Mouse (Mus musculus) ES-Bruce4 (cell line): Measurements from ENCODE around the gene Ywhae. TPM values are rescaled to one million over a fixed set of nuclear protein-coding genes. Genes with fewer than 3 reads are reported as not detected.

Source experiments
- H3K27ac ChIP-seq: 2 replicates; pipeline ENCODE4 v1.5.1; 2012; ENCODE audit warnings: low read length, inconsistent platforms; ENCODE audit not compliant: insufficient read depth
- H3K27me3 ChIP-seq: 2 replicates; pipeline ENCODE4 v1.6.1; 2012; ENCODE audit warnings: mild to moderate bottlenecking, low read length, inconsistent platforms; ENCODE audit not compliant: control insufficient read depth, poor library complexity, insufficient read depth, severe bottlenecking
- H3K36me3 ChIP-seq: 2 replicates; pipeline ENCODE4 v1.6.1; 2012; ENCODE audit warnings: inconsistent platforms, mild to moderate bottlenecking, low read length, moderate library complexity; ENCODE audit not compliant: control insufficient read depth, poor library complexity, insufficient read depth, severe bottlenecking
- H3K4me1 ChIP-seq: one replicate; pipeline ENCODE4 v1.8.1; 2011; ENCODE audit warnings: low read length; ENCODE audit not compliant: control insufficient read depth, insufficient read depth
- H3K4me3 ChIP-seq: 2 replicates; pipeline ENCODE4 v1.5.1; 2011; ENCODE audit warnings: low read depth, mild to moderate bottlenecking, low read length
- H3K9ac ChIP-seq: 2 replicates; pipeline ENCODE4 v1.6.1; 2012; ENCODE audit warnings: low read depth, mild to moderate bottlenecking, inconsistent platforms; ENCODE audit not compliant: poor library complexity, severe bottlenecking
- H3K9me3 ChIP-seq: replicated peaks from 2 replicates; pipeline ENCODE4 v1.6.1; 2012; ENCODE audit warnings: mild to moderate bottlenecking, low read length, inconsistent platforms; ENCODE audit not compliant: control insufficient read depth, poor library complexity, insufficient read depth, severe bottlenecking
- CTCF ChIP-seq: IDR thresholded peaks from one replicate; pipeline ENCODE4 v1.8.1; 2011; ENCODE audit warnings: low read depth, low read length
- EP300 ChIP-seq: IDR thresholded peaks from 2 replicates; pipeline ENCODE4 v1.6.1; 2011; ENCODE audit warnings: low read depth, low read length; ENCODE audit not compliant: insufficient read depth
- POLR2A ChIP-seq: IDR thresholded peaks from one replicate; pipeline ENCODE4 v1.8.1; 2011; ENCODE audit warnings: low read length; ENCODE audit not compliant: insufficient read depth
- polyA plus RNA-seq: library from polyadenylated mRNA; stranded (reverse); fragments of >200 nt; gene quantifications from 2 replicates; pipeline ENCODE4 v1.2.4, GENCODE M21; 2011; ENCODE audit warnings: low read depth; ENCODE audit not compliant: missing spikeins, insufficient read depth, insufficient read length

Ywhae gene
- polyA plus RNA-seq, 1 experiment, result 1,367 TPM

GRCm38 (mm10) chr11:75735462-75736252 lies 3.0 kb downstream of the Ywhae start:
- peak overlapping the region; percentile 100 for H3K9ac ChIP-seq

DNA sequence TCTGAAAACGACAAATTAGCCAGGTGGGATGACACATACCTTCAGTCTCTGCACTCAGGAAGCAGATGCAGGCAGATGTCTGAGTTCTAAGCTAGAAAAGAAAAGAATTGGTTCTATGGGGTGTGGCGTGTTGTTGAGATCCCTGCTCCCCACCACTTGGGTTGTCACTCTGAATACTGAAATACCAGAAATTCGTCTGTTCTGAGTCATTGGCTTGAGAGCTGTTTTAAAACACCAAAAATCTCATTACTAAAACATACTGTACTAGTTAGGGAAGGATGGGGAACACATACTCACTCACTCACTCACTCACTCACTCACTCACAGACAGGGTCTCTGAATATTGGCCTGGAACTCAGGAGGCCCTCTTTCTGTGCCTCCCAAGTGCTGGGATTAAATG lies 4.3 kb downstream of the Ywhae start:
- Histone ChIP-seq H3K4me1 (peaks cover 8% of the 10 kb centered on the region), H3K9ac (peak overlapping the region; percentile 58; the same call in 1 of the 2 replicates), H3K4me3 (0 out of 2 replicates have a peak overlapping the region, but pooled peaks have one; percentile 24), H3K27me3 (no peaks in the 10 kb centered on the region), H3K36me3 (peaks cover 56% of the 10 kb centered on the region), H3K9me3 (no peaks in the 10 kb centered on the region), H3K27ac (peak overlapping the region; percentile 66)
- TF ChIP-seq EP300, result no peak

More at GRCm38 (mm10) chr11:75735462-75736252, 3.0 kb downstream of the Ywhae start:
- Histone ChIP-seq H3K27me3 (no peaks in the 10 kb centered on the region), H3K4me3 (no peak overlapping the region), H3K4me1 (peaks cover 4% of the 10 kb centered on the region), H3K9me3 (no peaks in the 10 kb centered on the region), H3K27ac (no peak overlapping the region), H3K36me3 (peaks cover 44% of the 10 kb centered on the region)
- no peak for TF ChIP-seq POLR2A
- TF ChIP-seq EP300, result no peak
- no peak for TF ChIP-seq CTCF

GRCm38 (mm10) chr11:75737806-75738476 lies 5.3 kb downstream of the Ywhae start:
- TF ChIP-seq CTCF (no peak), POLR2A (no peak), EP300 (no peak)
- peak overlapping the region; percentile 44 for H3K4me3 ChIP-seq
- 0 out of 2 replicates have a peak overlapping the region, but pooled peaks have one; percentile 6 for H3K9ac ChIP-seq
- H3K27me3 ChIP-seq, result no peaks in the 10 kb centered on the region
- H3K4me1 ChIP-seq, result peaks cover 8% of the 10 kb centered on the region
- no peaks in the 10 kb centered on the region for H3K9me3 ChIP-seq
- H3K36me3 ChIP-seq, result peaks cover 59% of the 10 kb centered on the region
- peak overlapping the region; percentile 50; the same call in 1 of the 2 replicates for H3K27ac ChIP-seq

DNA sequence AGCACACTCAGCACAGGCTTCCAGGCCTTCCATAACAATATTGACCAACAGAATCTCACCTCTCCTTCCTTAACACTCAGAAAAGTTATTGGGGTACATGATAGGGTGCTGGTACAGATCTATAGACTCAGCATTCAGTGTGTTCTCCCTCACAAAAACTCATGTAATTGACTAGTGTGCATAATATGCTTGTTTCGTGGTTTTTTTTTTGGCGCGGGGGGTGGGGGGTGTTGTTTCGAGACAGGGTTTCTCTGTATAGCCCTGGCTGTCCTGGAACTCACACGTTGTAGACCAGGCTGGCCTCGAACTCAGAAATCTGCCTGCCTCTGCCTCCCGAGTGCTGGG lies 5.8 kb downstream of the Ywhae start:
- Histone ChIP-seq H3K36me3 (peaks cover 61% of the 10 kb centered on the region), H3K9ac (peak overlapping the region; percentile 6; the same call in 1 of the 2 replicates), H3K4me1 (peaks cover 8% of the 10 kb centered on the region), H3K9me3 (no peaks in the 10 kb centered on the region), H3K27me3 (no peaks in the 10 kb centered on the region), H3K27ac (peak overlapping the region; percentile 5; the same call in 1 of the 2 replicates), H3K4me3 (no peak overlapping the region)
- no peak for TF ChIP-seq CTCF

DNA sequence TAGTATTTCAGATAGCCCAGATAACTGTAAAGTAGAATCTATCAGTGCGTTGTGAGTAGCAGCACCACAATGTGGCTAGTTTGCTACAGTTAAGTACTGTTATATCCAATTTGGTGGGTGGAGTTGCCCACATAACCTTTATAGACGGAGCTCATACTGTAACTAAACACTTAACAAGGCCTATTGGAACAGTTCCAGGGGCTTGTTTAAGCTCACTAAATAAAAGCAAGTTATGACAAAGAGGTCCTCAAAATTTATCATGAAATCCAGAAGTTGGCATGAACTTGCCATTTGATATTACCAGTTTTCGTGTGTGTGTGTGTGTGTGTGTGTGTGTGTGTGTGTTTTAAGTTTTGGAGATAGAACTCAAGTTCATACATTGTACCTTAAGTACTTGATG lies 7.5 kb downstream of the Ywhae start:
- H3K9ac ChIP-seq, result no peak overlapping the region
- no peaks in the 10 kb centered on the region for H3K27me3 ChIP-seq
- H3K4me3 ChIP-seq, result no peak overlapping the region
- no peaks in the 10 kb centered on the region for H3K9me3 ChIP-seq
- no peak for TF ChIP-seq POLR2A
- TF ChIP-seq EP300, result no peak
- no peak for TF ChIP-seq CTCF
- no peak overlapping the region for H3K27ac ChIP-seq
- H3K36me3 ChIP-seq, result peaks cover 55% of the 10 kb centered on the region
- peaks cover 8% of the 10 kb centered on the region for H3K4me1 ChIP-seq

GRCm38 (mm10) chr11:75741615-75742014 lies 8.9 kb downstream of the Ywhae start:
- H3K9me3 ChIP-seq, result no peaks in the 10 kb centered on the region
- no peak overlapping the region for H3K4me3 ChIP-seq
- H3K36me3 ChIP-seq, result peaks cover 50% of the 10 kb centered on the region
- no peaks in the 10 kb centered on the region for H3K27me3 ChIP-seq
- TF ChIP-seq CTCF (no peak), EP300 (no peak), POLR2A (no peak)
- H3K27ac ChIP-seq, result no peak overlapping the region
- H3K4me1 ChIP-seq, result peaks cover 8% of the 10 kb centered on the region
- 0 out of 2 replicates have a peak overlapping the region, but pooled peaks have one; percentile 52 for H3K9ac ChIP-seq
